14 mouse cellular contexts compared by ENCODE assay signal in genomic region chrX:106197308-106197707, GRCm38 (mm10). TPM values are rescaled to one million over a fixed set of nuclear protein-coding genes. Genes with fewer than 3 reads are reported as not detected.
DNase-seq lines count a peak whose midpoint lies in the region; TF ChIP-seq lines count a peak whose summit lies in the region.
"Had no signal": no experiment of that assay in that cellular context is flagged by ENCODE, and none has a peak within 500 bp of the region (broad histone marks: within the 10 kb centered on the region; RNA-seq: fewer than 3 reads in every experiment).

No protein-coding gene starts in this region.

- WGBS in thymus, adult 2 months, result 80% methylated on average over 5 of the region's 5 CpGs

- no peak for TF ChIP-seq CTCF in thymus, adult 2 months (IDR thresholded peaks at IDR 0.05; ENCODE audit: borderline replicate concordance, control insufficient read depth, extremely low read depth, insufficient read depth, low read length, poor library complexity)

- H3K36me3 ChIP-seq in thymus, adult 2 months (ENCODE audit: control insufficient read depth, insufficient read depth, low read length), result peaks cover 36% of the 10 kb centered on the region

- no peaks in the 10 kb centered on the region for H3K4me1 ChIP-seq in thymus, adult 2 months (replicated peaks; ENCODE audit: control insufficient read depth, insufficient read depth, low read length)
- H3K4me1 ChIP-seq: limb, embryonic 13.5 days had no signal

- H3K4me3 ChIP-seq in thymus, adult 2 months (ENCODE audit: control insufficient read depth, insufficient read depth, low read length), result no peak overlapping the region
- H3K4me3 ChIP-seq: limb, embryonic 13.5 days had no signal

- no peaks in the 10 kb centered on the region for H3K27me3 ChIP-seq in thymus, adult 2 months (ENCODE audit: control insufficient read depth, insufficient read depth, low read length)
- H3K27me3 ChIP-seq: limb, embryonic 13.5 days had no signal

- peak; percentile 17 for DNase-seq in kidney, adult 9 months
- DNase-seq in kidney, postnatal 10 days, result no peak
- DNase-seq in thymus, postnatal 14 days, result peak; percentile 16
- no peak for DNase-seq in thymus, adult 2 months
- peak; percentile 17 for DNase-seq in c-Kit-positive CD71-positive TER-119-positive erythroid progenitor cells, embryonic 14.5 days (ENCODE audit: low spot score)
- no peak for DNase-seq in testis, postnatal 14 days (ENCODE audit: low spot score)
- no peak for DNase-seq in right cerebral cortex, postnatal 25 days
- DNase-seq: adrenal gland, adult 8-10 months had no signal

- H3K27ac ChIP-seq in thymus, adult 2 months (ENCODE audit: control insufficient read depth, insufficient read depth, low read length), result no peak overlapping the region
- H3K27ac ChIP-seq: limb, embryonic 13.5 days; macrophage had no signal

- TF ChIP-seq POLR2A in thymus, adult 2 months (IDR thresholded peaks at IDR 0.05; ENCODE audit: control insufficient read depth, extremely low read depth, insufficient read depth, low read length, poor library complexity), result no peak

RNA-seq across cellular contexts. Expression of gene Pgk1, which starts 10.4 kb away (rescaled TPM):
- polyA plus RNA-seq in thymus, adult 2 months (2012; rRNA removed), result 115 and 117 TPM in 2 replicates

RNA-seq across cellular contexts. Expression of gene Taf9b, which starts 23.6 kb away (rescaled TPM):
- 4.4 and 5.5 TPM in 2 replicates for polyA plus RNA-seq in thymus, adult 2 months (2012; rRNA removed)

RNA-seq across cellular contexts. Expression of gene Tlr13, which starts 54.3 kb away (rescaled TPM):
- polyA plus RNA-seq in thymus, adult 2 months (2012; rRNA removed), result 0.87 and 1.3 TPM in 2 replicates
- polyA plus RNA-seq: G1E had no signal

RNA-seq across cellular contexts. Expression of gene Fnd3c2, which starts 57.9 kb away (rescaled TPM):
- polyA plus RNA-seq in thymus, adult 2 months (2012; rRNA removed), result not detected in 2 replicates
- polyA plus RNA-seq: G1E; heart, embryonic 14.5 days; inflammation-experienced regulatory T-cells, adult 6 months; limb, embryonic 13.5 days; macrophage; stomach, embryonic 14.5 days had no signal

Comparison
In these comparisons a context has a peak if more than half of its experiments do, and no peak if none do; other contexts are left out.
1. DNase-seq: peak in kidney, adult 9 months (single experiment), thymus, postnatal 14 days (single experiment) and c-Kit-positive CD71-positive TER-119-positive erythroid progenitor cells, embryonic 14.5 days (single experiment); none in kidney, postnatal 10 days (single experiment), thymus, adult 2 months (single experiment), testis, postnatal 14 days (single experiment) and right cerebral cortex, postnatal 25 days (single experiment).